Mouse (Mus musculus): ENCODE data around the gene Akr1c18. TPM values are rescaled to one million over a fixed set of nuclear protein-coding genes. Genes with fewer than 3 reads are reported as not detected.
"Not testable (repeated sequence)": the region's sequence is repeated elsewhere in the genome, so short reads cannot be mapped to it uniquely, and the experiment has no call there.

Akr1c18 gene
- polyA plus RNA-seq, 1 experiment: not detected

DNA sequence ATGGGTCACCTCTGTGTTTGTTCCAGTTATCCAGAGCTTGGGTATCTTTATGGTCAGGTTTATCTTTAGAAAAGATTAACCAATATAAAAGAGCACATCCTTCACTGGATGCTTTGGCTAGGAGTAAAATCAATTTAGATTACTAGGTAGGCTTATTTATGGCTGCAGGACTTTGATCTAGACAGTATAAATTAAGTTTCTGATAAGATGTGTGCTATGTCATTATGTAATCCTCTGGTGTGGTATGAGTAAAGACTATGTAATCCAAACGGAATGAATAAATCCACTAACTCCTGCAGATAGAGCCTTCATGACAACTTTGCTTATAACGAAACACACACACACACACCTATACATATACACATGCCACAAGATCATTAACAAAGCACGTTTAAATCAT is 18.7 kb downstream of the Akr1c18 start:
- H3K4me1 ChIP-seq (ENCODE audit: control insufficient read depth, insufficient read depth, insufficient read length, low read length): no peaks in the 10 kb centered on the region
- H3K4me3 ChIP-seq (ENCODE audit: low read depth, low read length): no peak overlapping the region
- no peaks in the 10 kb centered on the region for H3K36me3 ChIP-seq (ENCODE audit: control insufficient read depth, insufficient read depth, low read length)
- WGBS: 21% methylated on average over 3 of the region's 3 CpGs
- no peak overlapping the region for H3K27ac ChIP-seq (ENCODE audit: insufficient read depth, low read depth, low read length)
- TF ChIP-seq POLR2A (IDR thresholded peaks at IDR 0.05; ENCODE audit: low read depth, low read length): no peak
- TF ChIP-seq CTCF (IDR thresholded peaks at IDR 0.05; ENCODE audit: extremely low read depth, insufficient read length, insufficient replicate concordance, low read depth, low read length): no peak
- H3K27me3 ChIP-seq (ENCODE audit: control insufficient read depth, insufficient read depth, low read length): no peaks in the 10 kb centered on the region

DNA sequence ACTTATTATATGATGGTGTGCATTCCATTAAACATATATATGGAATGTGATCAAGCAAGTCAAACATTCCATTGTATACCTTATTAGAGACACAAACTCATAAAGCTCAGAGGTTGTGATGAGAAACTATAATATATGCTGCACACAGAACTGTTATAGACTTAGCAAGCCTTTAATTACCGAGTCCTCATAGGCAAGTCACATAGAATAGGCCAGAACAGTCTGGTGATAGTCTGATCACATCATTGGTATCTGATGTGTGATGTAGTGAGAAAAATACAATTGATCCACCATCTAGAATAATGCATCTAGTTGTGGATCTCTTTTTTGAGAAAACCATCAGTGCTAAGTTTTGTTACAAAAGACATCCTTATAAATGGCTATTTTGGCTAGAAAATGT is 19.1 kb downstream of the Akr1c18 start:
- 42% methylated on average over 1 of the region's 1 CpGs for WGBS

DNA sequence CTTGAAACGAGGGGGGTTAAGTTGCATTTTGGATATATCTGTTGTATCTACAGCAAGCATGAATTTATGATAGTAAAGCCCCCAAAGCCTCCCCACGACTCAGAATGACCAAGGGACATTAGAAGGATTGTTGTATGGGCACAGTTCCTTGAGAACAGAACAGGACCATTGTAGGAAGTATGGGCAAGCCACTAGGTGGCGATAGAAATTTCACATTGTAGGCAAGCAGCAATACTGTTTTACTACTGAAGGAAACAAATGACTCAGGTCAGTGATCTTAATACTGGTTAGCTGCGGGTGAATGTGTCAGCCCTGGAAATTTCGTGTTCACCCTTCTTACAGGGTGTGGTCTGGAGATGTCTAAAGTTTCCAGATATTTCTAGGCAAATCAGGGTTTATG is 21.4 kb downstream of the Akr1c18 start:
- H3K36me3 ChIP-seq (ENCODE audit: control insufficient read depth, insufficient read depth, low read length): no peaks in the 10 kb centered on the region
- H3K27ac ChIP-seq (ENCODE audit: insufficient read depth, low read depth, low read length): no peak overlapping the region
- no peaks in the 10 kb centered on the region for H3K27me3 ChIP-seq (ENCODE audit: control insufficient read depth, insufficient read depth, low read length)
- TF ChIP-seq CTCF (IDR thresholded peaks at IDR 0.05; ENCODE audit: extremely low read depth, insufficient read length, insufficient replicate concordance, low read depth, low read length) (no peak), POLR2A (IDR thresholded peaks at IDR 0.05; ENCODE audit: low read depth, low read length) (no peak)
- no peak overlapping the region for H3K4me3 ChIP-seq (ENCODE audit: low read depth, low read length)
- H3K4me1 ChIP-seq (ENCODE audit: control insufficient read depth, insufficient read depth, insufficient read length, low read length): no peaks in the 10 kb centered on the region
- WGBS: 37% methylated on average over 5 of the region's 5 CpGs

More for the DNA sequence above, 19.1 kb downstream of the Akr1c18 start:
- no peaks in the 10 kb centered on the region for H3K4me1 ChIP-seq (ENCODE audit: control insufficient read depth, insufficient read depth, insufficient read length, low read length)
- TF ChIP-seq POLR2A (IDR thresholded peaks at IDR 0.05; ENCODE audit: low read depth, low read length) (no peak), CTCF (IDR thresholded peaks at IDR 0.05; ENCODE audit: extremely low read depth, insufficient read length, insufficient replicate concordance, low read depth, low read length) (no peak)
- no peaks in the 10 kb centered on the region for H3K36me3 ChIP-seq (ENCODE audit: control insufficient read depth, insufficient read depth, low read length)
- no peaks in the 10 kb centered on the region for H3K27me3 ChIP-seq (ENCODE audit: control insufficient read depth, insufficient read depth, low read length)
- no peak overlapping the region for H3K27ac ChIP-seq (ENCODE audit: insufficient read depth, low read depth, low read length)
- no peak overlapping the region for H3K4me3 ChIP-seq (ENCODE audit: low read depth, low read length)

DNA sequence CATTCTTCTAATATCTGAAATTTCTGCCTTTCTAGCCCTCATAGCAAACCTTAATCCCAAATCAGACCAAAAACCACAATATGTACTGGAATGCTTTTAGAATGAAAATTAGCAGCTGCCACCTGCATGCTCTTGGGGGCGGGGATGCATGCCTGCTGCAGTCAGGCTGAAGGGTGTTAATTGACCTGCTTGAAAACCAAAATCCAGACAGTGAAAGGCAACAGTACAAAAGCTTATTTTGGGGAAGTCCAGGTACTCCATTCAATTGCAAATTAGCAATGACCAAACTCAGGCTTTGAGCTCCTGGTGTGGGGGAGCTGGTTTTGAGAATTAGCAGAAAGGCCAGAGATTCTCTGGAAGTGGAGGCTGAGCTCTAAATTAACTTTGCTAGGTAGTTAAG is 24.6 kb downstream of the Akr1c18 start:
- H3K4me3 ChIP-seq (ENCODE audit: low read depth, low read length); H3K36me3 ChIP-seq (ENCODE audit: control insufficient read depth, insufficient read depth, low read length); H3K27ac ChIP-seq (ENCODE audit: insufficient read depth, low read depth, low read length); H3K27me3 ChIP-seq (ENCODE audit: control insufficient read depth, insufficient read depth, low read length); H3K4me1 ChIP-seq (ENCODE audit: control insufficient read depth, insufficient read depth, insufficient read length, low read length): not testable (repeated sequence)
- WGBS: 91% methylated on average over 1 of the region's 1 CpGs

DNA sequence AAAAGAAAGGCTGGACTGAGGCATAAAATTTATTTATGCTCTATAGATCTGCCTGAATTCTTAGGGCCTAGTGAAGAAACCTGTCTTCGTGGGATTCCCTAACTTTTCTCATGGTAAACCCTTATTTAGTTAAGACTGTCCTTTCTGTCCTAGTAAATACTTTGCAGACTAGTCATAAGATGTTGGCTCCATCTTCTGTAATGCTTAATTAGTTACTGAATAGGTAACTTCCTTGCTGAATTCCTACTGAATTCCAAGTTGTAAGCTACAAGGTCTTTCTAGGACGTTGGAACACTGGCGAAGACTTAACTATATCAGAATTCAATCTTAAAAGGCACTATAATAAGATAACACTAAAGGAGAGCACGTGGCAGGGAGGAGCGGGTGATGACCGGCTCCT is 26.0 kb downstream of the Akr1c18 start:
- WGBS: 93% methylated on average over 6 of the region's 6 CpGs
- H3K36me3 ChIP-seq (ENCODE audit: control insufficient read depth, insufficient read depth, low read length); H3K27ac ChIP-seq (ENCODE audit: insufficient read depth, low read depth, low read length); H3K27me3 ChIP-seq (ENCODE audit: control insufficient read depth, insufficient read depth, low read length); H3K4me1 ChIP-seq (ENCODE audit: control insufficient read depth, insufficient read depth, insufficient read length, low read length); H3K4me3 ChIP-seq (ENCODE audit: low read depth, low read length): not testable (repeated sequence)

DNA sequence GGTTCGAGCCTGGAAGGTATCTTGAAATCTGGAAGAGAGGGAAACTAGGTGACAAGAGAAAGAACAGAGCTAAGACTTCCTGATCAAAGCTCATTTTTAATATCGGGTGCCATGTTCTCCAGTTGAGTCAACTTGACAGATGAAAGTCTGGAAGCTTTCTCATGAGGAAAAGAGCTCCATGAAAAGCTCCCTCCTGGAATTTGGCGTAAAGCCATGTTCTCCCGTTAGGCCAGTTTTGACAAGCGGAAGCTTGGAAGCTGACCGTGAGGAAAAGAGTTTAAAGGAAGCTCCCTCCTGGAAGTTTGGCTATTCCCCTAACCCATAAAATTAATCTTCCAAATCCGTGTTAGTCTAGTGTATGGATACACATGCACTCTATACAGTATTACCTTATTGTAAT is 27.3 kb downstream of the Akr1c18 start:
- no peak overlapping the region for H3K27ac ChIP-seq (ENCODE audit: insufficient read depth, low read depth, low read length)
- no peaks in the 10 kb centered on the region for H3K36me3 ChIP-seq (ENCODE audit: control insufficient read depth, insufficient read depth, low read length)
- H3K4me3 ChIP-seq (ENCODE audit: low read depth, low read length): no peak overlapping the region
- no peaks in the 10 kb centered on the region for H3K4me1 ChIP-seq (ENCODE audit: control insufficient read depth, insufficient read depth, insufficient read length, low read length)
- 61% methylated on average over 7 of the region's 7 CpGs for WGBS
- no peaks in the 10 kb centered on the region for H3K27me3 ChIP-seq (ENCODE audit: control insufficient read depth, insufficient read depth, low read length)
- no peak for TF ChIP-seq CTCF (IDR thresholded peaks at IDR 0.05; ENCODE audit: extremely low read depth, insufficient read length, insufficient replicate concordance, low read depth, low read length)
- no peak for TF ChIP-seq POLR2A (IDR thresholded peaks at IDR 0.05; ENCODE audit: low read depth, low read length)

DNA sequence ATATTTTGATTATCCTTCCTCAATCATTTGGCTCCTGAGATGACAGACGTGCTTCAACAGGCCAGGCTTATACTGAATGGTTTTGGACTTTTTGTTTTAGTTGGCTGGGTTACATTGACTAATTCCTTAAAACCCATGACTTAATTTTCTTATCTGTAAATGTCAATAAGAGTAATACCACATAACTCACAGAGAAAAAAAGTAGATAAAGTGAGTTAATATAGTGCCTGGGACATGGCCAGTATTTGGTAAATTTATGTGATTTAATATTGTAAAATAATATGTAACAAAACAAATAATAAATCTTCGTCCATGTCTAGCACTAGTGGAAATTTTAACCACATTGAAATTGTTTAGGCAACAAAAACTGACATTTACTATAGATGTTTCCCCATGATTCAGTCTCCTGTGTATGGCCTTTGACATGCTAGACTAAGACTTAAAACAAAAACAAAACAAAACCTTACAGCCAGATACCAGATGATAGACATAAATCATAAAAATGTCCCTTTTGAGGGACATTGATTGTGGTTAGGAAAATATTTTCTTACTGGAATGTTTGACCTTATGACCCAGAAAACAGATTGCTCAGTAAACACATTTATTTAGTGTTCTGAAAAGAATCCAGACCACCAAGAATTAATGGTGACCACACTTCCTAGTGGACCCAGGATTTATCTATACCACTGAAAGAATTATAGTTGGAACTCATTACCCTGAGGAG is 31.1 kb downstream of the Akr1c18 start:
- Histone ChIP-seq H3K4me1 (ENCODE audit: control insufficient read depth, insufficient read depth, insufficient read length, low read length) (no peaks in the 10 kb centered on the region), H3K27ac (ENCODE audit: insufficient read depth, low read depth, low read length) (no peak overlapping the region), H3K4me3 (ENCODE audit: low read depth, low read length) (no peak overlapping the region), H3K36me3 (ENCODE audit: control insufficient read depth, insufficient read depth, low read length) (no peaks in the 10 kb centered on the region), H3K27me3 (ENCODE audit: control insufficient read depth, insufficient read depth, low read length) (no peaks in the 10 kb centered on the region)
- TF ChIP-seq CTCF (IDR thresholded peaks at IDR 0.05; ENCODE audit: extremely low read depth, insufficient read length, insufficient replicate concordance, low read depth, low read length) (no peak), POLR2A (IDR thresholded peaks at IDR 0.05; ENCODE audit: low read depth, low read length) (no peak)
- 63% methylated on average over 2 of the region's 2 CpGs for WGBS
